Mouse (Mus musculus): ENCODE data around the gene Scrt2.

- TF ChIP-seq CTCF (IDR thresholded peaks at IDR 0.05; ENCODE audit: insufficient read depth, low read depth, low read length) (no peak), POLR2A (IDR thresholded peaks at IDR 0.05; ENCODE audit: insufficient read depth, low read depth, low read length) (no peak)
These were observed 41.2 kb upstream of the Scrt2 start for GRCm38 (mm10) chr2:152040101-152040500.

All from olfactory bulb, adult 2 months (tissue).